Mouse (Mus musculus): ENCODE measurements at regions not wholly inside any gene's neighbourhood (a gene's known extent, or its start where the extent isn't known, plus 50 kb on each side); places are given as distances from the start of the nearest gene placed in this dataset.

- peak; percentile 81 for DNase-seq
These were observed 104.6 kb upstream of the Arid1b start for GRCm38 (mm10) chr17:4889577-4889976.

GRCm38 (mm10) chr17:4890131-4890530 is 104.0 kb upstream of the Arid1b start:
- peak; percentile 70 for DNase-seq

GRCm38 (mm10) chr17:4891576-4891975 is 102.6 kb upstream of the Arid1b start:
- DNase-seq, result peak; percentile 91

- peak; percentile 78 for DNase-seq
These were observed 99.3 kb upstream of the Arid1b start for GRCm38 (mm10) chr17:4894756-4895330.

- DNase-seq, result peak; percentile 12
These were observed 91.0 kb upstream of the Arid1b start for GRCm38 (mm10) chr17:4903129-4903528.

GRCm38 (mm10) chr17:4906504-4906903 is 87.6 kb upstream of the Arid1b start:
- peak; percentile 65 for DNase-seq

- DNase-seq, result peak; percentile 87
These were observed 86.9 kb upstream of the Arid1b start for GRCm38 (mm10) chr17:4907181-4907752.

- peak; percentile 100 for DNase-seq
These were observed 86.1 kb upstream of the Arid1b start for GRCm38 (mm10) chr17:4907841-4908571.

- peak; percentile 96 for DNase-seq
These were observed 85.6 kb upstream of the Arid1b start for GRCm38 (mm10) chr17:4908572-4908965.

GRCm38 (mm10) chr17:4910182-4910581 is 84.0 kb upstream of the Arid1b start:
- DNase-seq, result peak; percentile 85

- DNase-seq, result peak; percentile 71
These were observed 81.1 kb upstream of the Arid1b start for GRCm38 (mm10) chr17:4913001-4913400.

- DNase-seq, result no peak
These were observed 74.2 kb upstream of the Arid1b start for GRCm38 (mm10) chr17:4919866-4920495.

- peak; percentile 33 for DNase-seq
These were observed 73.0 kb upstream of the Arid1b start for GRCm38 (mm10) chr17:4921121-4921520.

- DNase-seq, result peak; percentile 24
These were observed 65.5 kb upstream of the Arid1b start for GRCm38 (mm10) chr17:4928631-4929030.

GRCm38 (mm10) chr17:4935268-4935667 is 58.9 kb upstream of the Arid1b start:
- DNase-seq, result no peak

- peak; percentile 76 for DNase-seq
These were observed 53.5 kb upstream of the Arid1b start for GRCm38 (mm10) chr17:4940589-4940988.

GRCm38 (mm10) chr17:4941286-4941800 is 52.8 kb upstream of the Arid1b start:
- no peak for DNase-seq

- no peak for DNase-seq
These were observed 51.3 kb upstream of the Arid1b start for GRCm38 (mm10) chr17:4942868-4943267.
